ENCODE assay signal across 8 mouse cellular contexts in genomic region chr6:129256018-129256417, GRCm38 (mm10). TPM values are rescaled to one million over a fixed set of nuclear protein-coding genes. Genes with fewer than 3 reads are reported as not detected.
A peak's percentile ranks its signal among the peaks of the same experiment; 100 is the strongest.
DNase-seq lines count a peak whose midpoint lies in the region; ATAC-seq and TF ChIP-seq lines count a peak whose summit lies in the region.

No protein-coding gene starts in this region.

- TF ChIP-seq CTCF in forebrain, postnatal 0 days (IDR thresholded peaks at IDR 0.05; ENCODE audit: low read depth) = peak; percentile 60
- peak; percentile 72 for TF ChIP-seq CTCF in liver, postnatal 0 days (IDR thresholded peaks at IDR 0.05; ENCODE audit: low read depth)

- no peaks in the 10 kb centered on the region for H3K9me3 ChIP-seq in forebrain, postnatal 0 days (ENCODE audit: low read length)
- no peaks in the 10 kb centered on the region for H3K9me3 ChIP-seq in forebrain, embryonic 15.5 days
- no peaks in the 10 kb centered on the region for H3K9me3 ChIP-seq in liver, postnatal 0 days (ENCODE audit: low read length)

- no peaks in the 10 kb centered on the region for H3K27me3 ChIP-seq in forebrain, postnatal 0 days (ENCODE audit: insufficient read depth, low read length)
- no peaks in the 10 kb centered on the region for H3K27me3 ChIP-seq in forebrain, embryonic 15.5 days
- no peaks in the 10 kb centered on the region for H3K27me3 ChIP-seq in liver, postnatal 0 days (ENCODE audit: insufficient read depth, low read length)

- H3K9ac ChIP-seq in forebrain, postnatal 0 days = no peak overlapping the region
- no peak overlapping the region for H3K9ac ChIP-seq in forebrain, embryonic 15.5 days (replicated peaks)
- H3K9ac ChIP-seq in liver, postnatal 0 days (replicated peaks) = no peak overlapping the region

- 57% methylated on average over 7 of the region's 7 CpGs for whole genome bisulfite sequencing in forebrain, postnatal 0 days
- 65% methylated on average over 7 of the region's 7 CpGs for WGBS in forebrain, embryonic 15.5 days
- WGBS in liver, postnatal 0 days (ENCODE audit: insufficient replicate concordance) = 48% methylated on average over 7 of the region's 7 CpGs

- H3K4me1 ChIP-seq in forebrain, postnatal 0 days (ENCODE audit: insufficient read depth) = no peaks in the 10 kb centered on the region
- no peaks in the 10 kb centered on the region for H3K4me1 ChIP-seq in forebrain, embryonic 15.5 days
- H3K4me1 ChIP-seq in liver, postnatal 0 days (ENCODE audit: insufficient read depth) = no peaks in the 10 kb centered on the region

- ATAC-seq in forebrain, postnatal 0 days = peak; percentile 51
- no peak for ATAC-seq in forebrain, embryonic 15.5 days (replicated peaks)
- no peak for ATAC-seq in liver, postnatal 0 days

- no peak for TF ChIP-seq EP300 in liver, postnatal 0 days (IDR thresholded peaks at IDR 0.05; ENCODE audit: low read depth)

- no peak overlapping the region for H3K4me2 ChIP-seq in forebrain, postnatal 0 days (ENCODE audit: low read depth)
- H3K4me2 ChIP-seq in forebrain, embryonic 15.5 days (replicated peaks) = no peak overlapping the region
- no peak overlapping the region for H3K4me2 ChIP-seq in liver, postnatal 0 days (ENCODE audit: low read depth, low read length)

- H3K4me3 ChIP-seq in forebrain, postnatal 0 days (ENCODE audit: low read depth, low read length) = no peak overlapping the region
- no peak overlapping the region for H3K4me3 ChIP-seq in forebrain, embryonic 15.5 days
- H3K4me3 ChIP-seq in liver, postnatal 0 days (ENCODE audit: low read depth, low read length) = no peak overlapping the region

- H3K27ac ChIP-seq in forebrain, postnatal 0 days (ENCODE audit: low read depth, low read length) = no peak overlapping the region
- H3K27ac ChIP-seq in forebrain, embryonic 15.5 days (replicated peaks) = no peak overlapping the region
- no peak overlapping the region for H3K27ac ChIP-seq in liver, postnatal 0 days (ENCODE audit: low read depth)

- H3K36me3 ChIP-seq in forebrain, postnatal 0 days (ENCODE audit: insufficient read depth) = no peaks in the 10 kb centered on the region
- no peaks in the 10 kb centered on the region for H3K36me3 ChIP-seq in forebrain, embryonic 15.5 days
- no peaks in the 10 kb centered on the region for H3K36me3 ChIP-seq in liver, postnatal 0 days (replicated peaks; ENCODE audit: insufficient read depth, low read length)

- peak; percentile 22 for DNase-seq in forebrain, postnatal 0 days
- no peak for DNase-seq in liver, postnatal 0 days
- DNase-seq in liver = no peak
- DNase-seq in embryo, embryonic 11 days = peak; percentile 43
- peak; percentile 64 for DNase-seq in retina, embryonic 14.5 days (ENCODE audit: low spot score)
- DNase-seq in ovary, adult 18-20 months (ENCODE audit: low spot score) = no peak
- no peak for DNase-seq in right cerebral cortex, postnatal 25 days

RNA-seq across cellular contexts. Expression of gene Cd69, which starts 19.2 kb away (rescaled TPM):
- not detected in 2 replicates for total RNA-seq in forebrain, postnatal 0 days (2014; rRNA removed)
- polyA plus RNA-seq in forebrain, postnatal 0 days (2015; fragmentation: Nextera tagmentation; extraction: Ambion mirVana) = 0.13 TPM in 1 of 2 replicates, not detected in the other
- polyA plus RNA-seq in forebrain, embryonic 15.5 days (2015; fragmentation: Nextera tagmentation; extraction: Ambion mirVana) = not detected in 2 replicates
- 1.0 and 1.5 TPM in 2 replicates for polyA plus RNA-seq in liver, postnatal 0 days (2015; fragmentation: Nextera tagmentation; extraction: Ambion mirVana)

Comparison
In these comparisons a context has a peak if more than half of its experiments do, and no peak if none do; other contexts are left out.
1. DNase-seq: peak in forebrain, postnatal 0 days (single experiment), embryo, embryonic 11 days (single experiment) and retina, embryonic 14.5 days (single experiment); none in liver, postnatal 0 days (single experiment), liver (single experiment), ovary, adult 18-20 months (single experiment) and right cerebral cortex, postnatal 25 days (single experiment).